Mouse (Mus musculus): ENCODE results near the gene Krt87. TPM values are rescaled to one million over a fixed set of nuclear protein-coding genes. Genes with fewer than 3 reads are reported as not detected.

The Krt87 gene
- total and polyA plus RNA-seq, 3 experiments: not detected

GRCm38 (mm10) chr15:101396921-101397320 is 41.7 kb downstream of the Krt87 start:
- Histone ChIP-seq H3K27ac (ENCODE audit: control insufficient read depth, low read depth, low read length) (no peak overlapping the region), H3K36me3 (ENCODE audit: control insufficient read depth in 1 of 2, insufficient read depth in 2 of 2, low read length in 2 of 2) (no peaks in the 10 kb centered on the region), H3K27me3 (ENCODE audit: control insufficient read depth in 1 of 2, insufficient read depth in 2 of 2, low read length in 2 of 2) (peaks cover 0 to 6% of the 10 kb centered on the region in 2 experiments; a peak in 3 of 4 replicates), H3K4me3 (ENCODE audit: control insufficient read depth in 1 of 2, insufficient read depth in 1 of 2, low read depth in 2 of 2, low read length in 2 of 2) (no peak overlapping the region), H3K79me2 (ENCODE audit: control insufficient read depth, insufficient read depth, low read length, poor library complexity) (no peaks in the 10 kb centered on the region), H3K9ac (ENCODE audit: control insufficient read depth, low read depth, low read length, poor library complexity, severe bottlenecking) (no peak overlapping the region), H3K9me3 (replicated peaks; ENCODE audit: insufficient read depth, low read length) (no peaks in the 10 kb centered on the region), H3K4me1 (ENCODE audit: control insufficient read depth in 1 of 2, insufficient read depth in 2 of 2, low read length in 2 of 2) (no peaks in the 10 kb centered on the region)
- no peak for TF ChIP-seq MEF2A (IDR thresholded peaks at IDR 0.05; ENCODE audit: extremely low read depth, insufficient replicate concordance, low read depth, low read length, poor library complexity, severe bottlenecking)
- TF ChIP-seq SIN3A (IDR thresholded peaks at IDR 0.05; ENCODE audit: low read length): no peak
- TF ChIP-seq RAD21 (IDR thresholded peaks at IDR 0.05; ENCODE audit: low read depth, low read length): no peak
- TF ChIP-seq ZKSCAN1 (IDR thresholded peaks at IDR 0.05; ENCODE audit: low read depth, low read length): no peak
- no peak for TF ChIP-seq POLR2AphosphoS5 (IDR thresholded peaks at IDR 0.05; ENCODE audit: borderline replicate concordance, low read depth, low read length)
- no peak for TF ChIP-seq MYB (IDR thresholded peaks at IDR 0.05; ENCODE audit: low read depth, low read length)
- TF ChIP-seq POLR2AphosphoS2 (IDR thresholded peaks at IDR 0.05; ENCODE audit: low read length): no peak
- TF ChIP-seq CHD2 (IDR thresholded peaks at IDR 0.05; ENCODE audit: low read length): no peak
- TF ChIP-seq E2F4 (IDR thresholded peaks at IDR 0.05; ENCODE audit: borderline replicate concordance, low read depth, low read length): no peak
- DNase-seq (ENCODE audit: low read depth, low spot score): no peak

- Histone ChIP-seq H3K36me3 (ENCODE audit: control insufficient read depth in 1 of 2, insufficient read depth in 2 of 2, low read length in 2 of 2) (no peaks in the 10 kb centered on the region), H3K4me1 (ENCODE audit: control insufficient read depth in 1 of 2, insufficient read depth in 2 of 2, low read length in 2 of 2) (no peaks in the 10 kb centered on the region), H3K27ac (ENCODE audit: control insufficient read depth, low read depth, low read length) (no peak overlapping the region), H3K27me3 (ENCODE audit: control insufficient read depth in 1 of 2, insufficient read depth in 2 of 2, low read length in 2 of 2) (peaks cover 0 to 6% of the 10 kb centered on the region in 2 experiments; a peak in 3 of 4 replicates), H3K79me2 (ENCODE audit: control insufficient read depth, insufficient read depth, low read length, poor library complexity) (no peaks in the 10 kb centered on the region), H3K9me3 (replicated peaks; ENCODE audit: insufficient read depth, low read length) (no peaks in the 10 kb centered on the region), H3K9ac (ENCODE audit: control insufficient read depth, low read depth, low read length, poor library complexity, severe bottlenecking) (no peak overlapping the region), H3K4me3 (ENCODE audit: control insufficient read depth in 1 of 2, insufficient read depth in 1 of 2, low read depth in 2 of 2, low read length in 2 of 2) (no peak overlapping the region)
- DNase-seq (ENCODE audit: low read depth, low spot score): no peak
- TF ChIP-seq MAFK (IDR thresholded peaks at IDR 0.05; ENCODE audit: borderline replicate concordance, low read depth, low read length) (no peak), SMC3 (IDR thresholded peaks at IDR 0.05; ENCODE audit: low read depth, low read length) (no peak), MXI1 (IDR thresholded peaks at IDR 0.05; ENCODE audit: low read depth, low read length) (no peak), RCOR1 (IDR thresholded peaks at IDR 0.05; ENCODE audit: low read depth, low read length) (no peak)
Observed at GRCm38 (mm10) chr15:101396466-101396865, 42.1 kb downstream of the Krt87 start.

- Histone ChIP-seq H3K9ac (ENCODE audit: control insufficient read depth, low read depth, low read length, poor library complexity, severe bottlenecking) (no peak overlapping the region), H3K79me2 (ENCODE audit: control insufficient read depth, insufficient read depth, low read length, poor library complexity) (no peaks in the 10 kb centered on the region), H3K4me1 (ENCODE audit: control insufficient read depth in 1 of 2, insufficient read depth in 2 of 2, low read length in 2 of 2) (no peaks in the 10 kb centered on the region), H3K27me3 (ENCODE audit: control insufficient read depth in 1 of 2, insufficient read depth in 2 of 2, low read length in 2 of 2) (peaks cover 0 to 5% of the 10 kb centered on the region in 2 experiments; a peak in 2 of 4 replicates), H3K4me3 (ENCODE audit: control insufficient read depth in 1 of 2, insufficient read depth in 1 of 2, low read depth in 2 of 2, low read length in 2 of 2) (no peak overlapping the region), H3K27ac (ENCODE audit: control insufficient read depth, low read depth, low read length) (no peak overlapping the region), H3K9me3 (replicated peaks; ENCODE audit: insufficient read depth, low read length) (no peaks in the 10 kb centered on the region), H3K36me3 (ENCODE audit: control insufficient read depth in 1 of 2, insufficient read depth in 2 of 2, low read length in 2 of 2) (no peaks in the 10 kb centered on the region)
- DNase-seq (ENCODE audit: low read depth, low spot score): no peak
- TF ChIP-seq MXI1 (IDR thresholded peaks at IDR 0.05; ENCODE audit: low read depth, low read length) (no peak), CTCF (IDR thresholded peaks at IDR 0.05 in 2 of 3, conservative IDR thresholded peaks at IDR 0.05 in 1 of 3; ENCODE audit: control insufficient read depth in 1 of 3, insufficient read depth in 1 of 3, low read depth in 2 of 3, low read length in 3 of 3, poor library complexity in 1 of 3, severe bottlenecking in 1 of 3) (peak in 1 of 3 experiments; percentile 15; a peak in 2 of 6 replicates)
Observed at GRCm38 (mm10) chr15:101394908-101395307, 43.7 kb downstream of the Krt87 start.

Data from MEL (cell line).